Mouse (Mus musculus): ENCODE measurements around the gene Leo1. TPM values are rescaled to one million over a fixed set of nuclear protein-coding genes. Genes with fewer than 3 reads are reported as not detected.
A peak's percentile ranks its signal among the peaks of the same experiment; 100 is the strongest.

Gene Leo1
- polyA plus RNA-seq, 1 experiment from 2014 or later = 41.9 TPM

DNA sequence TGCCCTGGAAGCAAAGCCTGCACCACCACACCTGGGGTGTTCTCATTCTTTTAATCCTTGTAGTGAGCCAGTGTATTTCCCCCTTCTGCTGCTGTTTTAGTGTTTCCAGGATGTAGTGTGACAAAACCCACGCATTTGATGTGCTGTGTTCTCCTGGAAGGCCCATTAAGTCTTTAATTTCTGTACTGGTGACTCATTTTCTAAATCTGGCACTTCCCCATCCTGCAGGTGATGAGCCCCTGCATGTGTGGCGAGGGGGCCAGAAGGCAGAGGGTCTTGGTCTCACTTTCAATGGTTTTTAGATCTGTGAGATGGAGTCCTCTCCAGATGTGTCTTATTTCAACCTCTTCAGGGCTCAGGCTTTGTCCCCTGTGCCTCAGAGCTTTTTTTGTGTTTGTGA, 12.7 kb downstream of the Leo1 start:
- no peak overlapping the region for H3K4me2 ChIP-seq (ENCODE audit: low read length)
- peaks cover 62% of the 10 kb centered on the region for H3K36me3 ChIP-seq (ENCODE audit: control insufficient read depth, insufficient read depth)
- no peaks in the 10 kb centered on the region for H3K9me3 ChIP-seq (ENCODE audit: control insufficient read depth, low read length)
- H3K4me3 ChIP-seq (replicated peaks; ENCODE audit: low read length) = no peak overlapping the region
- H3K4me1 ChIP-seq (replicated peaks; ENCODE audit: control insufficient read depth, insufficient read depth, low read length) = no peaks in the 10 kb centered on the region
- no peaks in the 10 kb centered on the region for H3K27me3 ChIP-seq (replicated peaks; ENCODE audit: control insufficient read depth, insufficient read depth, low read length)
- 90% methylated on average over 2 of the region's 2 CpGs for WGBS
- H3K9ac ChIP-seq (replicated peaks; ENCODE audit: low read depth, low read length) = no peak overlapping the region
- no peak overlapping the region for H3K27ac ChIP-seq (ENCODE audit: low read length)
- ATAC-seq = no peak

DNA sequence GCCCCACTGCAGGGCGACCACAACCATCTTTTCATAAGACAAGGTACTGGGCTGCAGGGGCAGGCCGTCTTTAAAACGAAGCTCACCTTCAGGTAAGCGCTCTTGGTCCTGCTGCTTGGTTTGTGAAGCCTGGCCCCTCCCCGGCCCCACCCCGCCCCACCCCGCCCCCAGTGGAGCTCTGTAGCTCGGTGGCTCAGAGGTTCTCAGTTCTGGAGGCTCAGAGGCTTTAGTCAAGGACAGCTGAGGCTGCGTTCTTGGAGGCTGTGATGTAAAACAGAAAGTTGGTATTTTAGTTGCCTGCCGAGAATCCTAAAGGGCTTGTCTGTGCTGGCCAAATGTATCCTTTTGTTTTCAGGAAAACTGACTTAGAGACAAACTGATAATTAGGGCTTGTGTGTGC, 14.4 kb downstream of the Leo1 start:
- WGBS = 77% methylated on average over 10 of the region's 10 CpGs
- Histone ChIP-seq H3K27ac (ENCODE audit: low read length) (no peak overlapping the region), H3K9ac (replicated peaks; ENCODE audit: low read depth, low read length) (no peak overlapping the region), H3K4me1 (replicated peaks; ENCODE audit: control insufficient read depth, insufficient read depth, low read length) (no peaks in the 10 kb centered on the region), H3K4me3 (replicated peaks; ENCODE audit: low read length) (no peak overlapping the region), H3K9me3 (ENCODE audit: control insufficient read depth, low read length) (no peaks in the 10 kb centered on the region), H3K36me3 (ENCODE audit: control insufficient read depth, insufficient read depth) (peaks cover 68% of the 10 kb centered on the region), H3K4me2 (ENCODE audit: low read length) (no peak overlapping the region), H3K27me3 (replicated peaks; ENCODE audit: control insufficient read depth, insufficient read depth, low read length) (no peaks in the 10 kb centered on the region)
- ATAC-seq = no peak

DNA sequence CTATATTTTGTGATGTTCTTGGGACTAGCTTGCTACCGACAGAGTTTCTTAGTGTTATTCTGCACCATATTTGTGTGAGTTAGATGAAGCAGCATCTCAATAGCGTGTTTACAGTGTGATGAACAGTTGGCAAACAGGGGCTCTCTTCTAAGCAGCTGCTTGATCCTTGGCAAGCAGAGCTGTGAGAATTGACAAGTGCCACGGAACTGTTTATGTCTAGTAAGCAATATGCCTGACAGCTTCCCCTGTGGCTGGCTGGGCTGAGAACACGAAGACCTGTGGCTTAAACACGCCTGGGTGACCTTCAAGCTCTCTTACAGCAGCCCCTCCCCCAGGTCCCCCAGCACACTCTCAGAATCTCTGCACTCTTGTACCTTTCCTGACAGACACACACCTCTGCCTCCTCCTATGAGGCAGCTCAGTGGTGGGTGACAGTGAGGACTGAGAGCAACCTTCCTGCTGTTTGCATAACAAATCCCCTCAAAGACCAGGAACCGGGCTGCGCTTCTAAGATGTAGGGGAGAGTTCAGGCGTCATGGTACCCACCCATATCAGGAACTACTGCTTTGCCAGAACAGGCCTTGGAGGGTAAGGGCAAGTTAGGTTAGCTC, 21.8 kb downstream of the Leo1 start:
- Histone ChIP-seq H3K9ac (replicated peaks; ENCODE audit: low read depth, low read length) (no peak overlapping the region), H3K27ac (ENCODE audit: low read length) (no peak overlapping the region), H3K36me3 (ENCODE audit: control insufficient read depth, insufficient read depth) (peaks cover 41% of the 10 kb centered on the region), H3K4me2 (ENCODE audit: low read length) (no peak overlapping the region), H3K27me3 (replicated peaks; ENCODE audit: control insufficient read depth, insufficient read depth, low read length) (no peaks in the 10 kb centered on the region), H3K9me3 (ENCODE audit: control insufficient read depth, low read length) (no peaks in the 10 kb centered on the region), H3K4me3 (replicated peaks; ENCODE audit: low read length) (no peak overlapping the region), H3K4me1 (replicated peaks; ENCODE audit: control insufficient read depth, insufficient read depth, low read length) (peaks cover 4% of the 10 kb centered on the region; the same call in 1 of the 2 replicates)
- peak; percentile 88 for ATAC-seq
- 66% methylated on average over 8 of the region's 8 CpGs for WGBS

DNA sequence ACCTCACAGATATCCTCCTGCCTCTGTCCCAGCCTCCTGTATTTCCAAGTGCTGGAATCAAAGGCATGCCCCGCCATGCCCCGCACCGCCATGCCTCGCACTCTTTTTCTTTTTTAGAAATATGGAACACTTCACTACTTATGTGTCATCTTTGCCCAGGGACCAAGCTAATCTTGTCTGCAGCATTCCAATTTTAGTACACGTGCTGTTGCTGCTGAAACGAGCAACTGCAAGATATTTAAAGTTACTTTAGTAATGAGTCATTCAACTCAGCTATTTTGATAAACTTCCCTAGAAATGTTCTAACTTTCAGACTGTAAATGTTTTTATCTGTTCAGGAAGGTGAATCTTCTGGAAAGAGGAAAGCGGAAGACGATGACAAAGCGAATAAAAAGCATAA, 24.5 kb downstream of the Leo1 start:
- Histone ChIP-seq H3K4me3 (replicated peaks; ENCODE audit: low read length) (no peak overlapping the region), H3K9ac (replicated peaks; ENCODE audit: low read depth, low read length) (no peak overlapping the region), H3K27me3 (replicated peaks; ENCODE audit: control insufficient read depth, insufficient read depth, low read length) (no peaks in the 10 kb centered on the region), H3K9me3 (ENCODE audit: control insufficient read depth, low read length) (no peaks in the 10 kb centered on the region), H3K4me2 (ENCODE audit: low read length) (no peak overlapping the region), H3K4me1 (replicated peaks; ENCODE audit: control insufficient read depth, insufficient read depth, low read length) (peaks cover 4% of the 10 kb centered on the region; the same call in 1 of the 2 replicates), H3K27ac (ENCODE audit: low read length) (no peak overlapping the region), H3K36me3 (ENCODE audit: control insufficient read depth, insufficient read depth) (peaks cover 20% of the 10 kb centered on the region)
- no peak for ATAC-seq
- 93% methylated on average over 9 of the region's 9 CpGs for WGBS

DNA sequence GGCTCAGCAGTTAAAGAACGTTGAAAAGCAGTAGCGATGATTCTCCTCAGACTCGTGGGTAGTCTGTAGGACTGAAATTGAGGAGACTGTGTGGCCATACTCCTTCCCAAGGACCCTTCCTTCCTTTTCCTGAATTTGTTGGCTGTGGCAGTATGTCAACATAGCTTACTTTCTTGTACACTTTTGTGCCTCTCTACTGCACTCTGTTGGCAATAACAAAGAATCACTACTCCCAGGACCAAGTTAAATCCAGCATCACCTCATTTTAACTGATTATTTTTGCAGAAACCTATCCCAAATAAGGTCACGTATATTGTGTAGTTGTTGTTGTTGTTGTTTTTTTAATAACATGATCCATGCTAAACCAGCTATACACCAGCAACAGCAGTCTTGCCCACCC, 25.3 kb downstream of the Leo1 start:
- Histone ChIP-seq H3K36me3 (ENCODE audit: control insufficient read depth, insufficient read depth) (peaks cover 13% of the 10 kb centered on the region), H3K27ac (ENCODE audit: low read length) (no peak overlapping the region), H3K4me3 (replicated peaks; ENCODE audit: low read length) (no peak overlapping the region), H3K4me1 (replicated peaks; ENCODE audit: control insufficient read depth, insufficient read depth, low read length) (peaks cover 4% of the 10 kb centered on the region; the same call in 1 of the 2 replicates), H3K27me3 (replicated peaks; ENCODE audit: control insufficient read depth, insufficient read depth, low read length) (no peaks in the 10 kb centered on the region), H3K9ac (replicated peaks; ENCODE audit: low read depth, low read length) (no peak overlapping the region), H3K4me2 (ENCODE audit: low read length) (no peak overlapping the region), H3K9me3 (ENCODE audit: control insufficient read depth, low read length) (no peaks in the 10 kb centered on the region)
- no peak for ATAC-seq
- WGBS = 90% methylated on average over 4 of the region's 4 CpGs

DNA sequence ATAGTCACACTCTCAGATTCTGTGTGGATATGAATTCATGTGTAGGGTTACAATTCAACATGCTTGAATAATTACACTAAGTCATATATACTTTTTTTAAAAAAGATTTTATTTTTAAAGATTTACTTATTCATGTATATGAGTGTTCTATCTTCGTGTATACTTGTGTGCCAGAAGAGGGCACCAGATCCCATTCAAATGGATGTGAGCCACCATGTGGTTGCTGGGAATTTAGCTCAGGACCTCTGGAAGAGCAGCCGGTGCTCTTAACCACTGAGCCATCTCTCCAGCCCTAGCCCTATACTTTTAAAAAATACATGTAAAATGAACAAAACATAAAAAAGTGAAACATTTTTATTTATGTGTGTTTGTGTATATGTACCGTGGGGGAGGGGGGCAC, 26.3 kb downstream of the Leo1 start:
- no peaks in the 10 kb centered on the region for H3K9me3 ChIP-seq (ENCODE audit: control insufficient read depth, low read length)
- no peak overlapping the region for H3K27ac ChIP-seq (ENCODE audit: low read length)
- H3K9ac ChIP-seq (replicated peaks; ENCODE audit: low read depth, low read length) = no peak overlapping the region
- no peak overlapping the region for H3K4me3 ChIP-seq (replicated peaks; ENCODE audit: low read length)
- H3K4me1 ChIP-seq (replicated peaks; ENCODE audit: control insufficient read depth, insufficient read depth, low read length) = peaks cover 2% of the 10 kb centered on the region; the same call in 1 of the 2 replicates
- no peak for ATAC-seq
- H3K36me3 ChIP-seq (ENCODE audit: control insufficient read depth, insufficient read depth) = peaks cover 13% of the 10 kb centered on the region
- H3K4me2 ChIP-seq (ENCODE audit: low read length) = no peak overlapping the region
- WGBS = 98% methylated on average over 3 of the region's 3 CpGs
- H3K27me3 ChIP-seq (replicated peaks; ENCODE audit: control insufficient read depth, insufficient read depth, low read length) = no peaks in the 10 kb centered on the region

DNA sequence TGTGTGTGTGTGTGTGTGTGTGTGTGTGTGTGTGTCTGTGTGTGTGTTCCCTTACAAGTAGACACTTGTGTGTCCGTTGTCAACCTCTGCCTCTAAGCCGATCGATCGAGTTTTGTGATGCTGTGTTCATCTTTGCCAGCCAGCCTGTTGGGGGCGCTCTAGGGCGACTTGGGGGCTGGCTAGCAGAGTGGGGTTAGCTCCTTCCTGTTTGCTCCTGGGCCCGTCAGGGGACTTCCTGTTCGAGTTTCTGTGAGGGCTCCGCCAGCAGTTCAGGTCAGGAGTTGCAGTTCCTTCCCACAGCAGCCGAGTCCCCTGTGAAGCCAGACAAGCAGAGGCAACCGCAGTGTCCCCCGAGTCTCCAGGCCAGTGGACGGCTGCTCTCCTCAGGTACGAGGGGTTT, 27.0 kb downstream of the Leo1 start:
- Histone ChIP-seq H3K4me2 (ENCODE audit: low read length) (no peak overlapping the region), H3K9ac (replicated peaks; ENCODE audit: low read depth, low read length) (no peak overlapping the region), H3K9me3 (ENCODE audit: control insufficient read depth, low read length) (no peaks in the 10 kb centered on the region), H3K36me3 (ENCODE audit: control insufficient read depth, insufficient read depth) (peaks cover 14% of the 10 kb centered on the region), H3K27me3 (replicated peaks; ENCODE audit: control insufficient read depth, insufficient read depth, low read length) (no peaks in the 10 kb centered on the region), H3K4me1 (replicated peaks; ENCODE audit: control insufficient read depth, insufficient read depth, low read length) (no peaks in the 10 kb centered on the region; the same call in 1 of the 2 replicates), H3K4me3 (replicated peaks; ENCODE audit: low read length) (no peak overlapping the region), H3K27ac (ENCODE audit: low read length) (no peak overlapping the region)
- 83% methylated on average over 14 of the region's 14 CpGs for WGBS
- ATAC-seq = no peak

DNA sequence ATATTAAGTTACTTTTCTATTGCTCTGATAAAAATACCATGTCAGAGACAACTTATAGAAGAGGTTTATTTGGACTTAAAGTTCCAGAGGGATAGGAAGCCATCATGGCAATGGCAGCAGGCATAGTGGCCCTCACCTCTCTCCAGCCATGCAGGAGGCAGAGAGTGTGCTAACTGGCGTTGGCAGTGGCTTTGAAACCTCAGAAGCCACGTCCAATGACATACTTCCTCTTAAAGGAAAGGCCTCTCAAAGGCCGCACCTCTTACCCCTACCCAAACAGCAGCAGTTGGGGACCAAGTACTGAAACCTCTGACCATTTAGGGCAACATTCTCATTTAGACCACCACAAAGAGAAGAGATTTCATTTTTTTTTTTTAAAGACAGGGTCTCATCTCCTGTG, 35.9 kb downstream of the Leo1 start:
- H3K4me2 ChIP-seq (ENCODE audit: low read length) = no peak overlapping the region
- 0 out of 2 replicates have a peak, but pooled peaks cover 4% of the 10 kb centered on the region for H3K4me1 ChIP-seq (replicated peaks; ENCODE audit: control insufficient read depth, insufficient read depth, low read length)
- no peak overlapping the region for H3K9ac ChIP-seq (replicated peaks; ENCODE audit: low read depth, low read length)
- no peaks in the 10 kb centered on the region for H3K27me3 ChIP-seq (replicated peaks; ENCODE audit: control insufficient read depth, insufficient read depth, low read length)
- no peak overlapping the region for H3K4me3 ChIP-seq (replicated peaks; ENCODE audit: low read length)
- H3K36me3 ChIP-seq (ENCODE audit: control insufficient read depth, insufficient read depth) = peaks cover 2% of the 10 kb centered on the region; the same call in 1 of the 2 replicates
- WGBS = 68% methylated on average over 3 of the region's 3 CpGs
- no peak for ATAC-seq
- no peak overlapping the region for H3K27ac ChIP-seq (ENCODE audit: low read length)
- no peaks in the 10 kb centered on the region for H3K9me3 ChIP-seq (ENCODE audit: control insufficient read depth, low read length)

DNA sequence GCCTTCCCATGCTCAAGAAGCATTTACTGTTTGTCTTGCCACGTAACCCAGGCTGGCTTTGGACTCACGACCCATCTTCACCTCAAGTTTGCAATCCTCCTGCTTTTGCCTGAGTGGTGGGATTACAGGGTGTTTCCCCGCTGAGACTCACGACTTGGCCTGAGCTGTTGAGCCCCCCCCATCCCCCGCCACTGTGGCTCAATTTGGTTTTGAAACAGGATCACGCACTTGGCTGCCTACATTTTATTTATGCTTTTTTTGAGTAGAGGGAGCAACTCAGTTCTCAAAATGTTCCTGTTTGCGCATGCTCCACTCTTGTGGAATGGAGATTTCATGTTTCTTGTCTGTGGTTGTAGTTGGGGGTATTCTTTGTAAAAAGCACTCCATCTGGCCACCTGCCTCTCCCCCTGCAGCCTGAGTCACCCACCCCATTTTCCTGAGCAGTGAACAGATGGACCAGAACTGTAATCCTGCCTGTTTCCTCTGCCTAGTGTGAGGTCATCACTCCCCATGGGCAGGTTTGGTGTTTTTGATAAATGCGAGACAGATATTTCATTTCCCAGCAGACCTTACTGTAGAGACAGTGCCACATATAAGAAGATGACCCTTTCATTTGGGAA, 37.9 kb downstream of the Leo1 start:
- 0 out of 2 replicates have a peak, but pooled peaks cover 4% of the 10 kb centered on the region for H3K4me1 ChIP-seq (replicated peaks; ENCODE audit: control insufficient read depth, insufficient read depth, low read length)
- H3K27ac ChIP-seq (ENCODE audit: low read length) = no peak overlapping the region
- H3K4me3 ChIP-seq (replicated peaks; ENCODE audit: low read length) = no peak overlapping the region
- no peak overlapping the region for H3K4me2 ChIP-seq (ENCODE audit: low read length)
- WGBS = 44% methylated on average over 8 of the region's 8 CpGs
- ATAC-seq = peak; percentile 75; the same call in 1 of the 2 replicates
- H3K36me3 ChIP-seq (ENCODE audit: control insufficient read depth, insufficient read depth) = no peaks in the 10 kb centered on the region
- H3K27me3 ChIP-seq (replicated peaks; ENCODE audit: control insufficient read depth, insufficient read depth, low read length) = no peaks in the 10 kb centered on the region
- no peak overlapping the region for H3K9ac ChIP-seq (replicated peaks; ENCODE audit: low read depth, low read length)
- no peaks in the 10 kb centered on the region for H3K9me3 ChIP-seq (ENCODE audit: control insufficient read depth, low read length)
